Mouse (Mus musculus): ENCODE data around the gene Rer1. TPM values are rescaled to one million over a fixed set of nuclear protein-coding genes. Genes with fewer than 3 reads are reported as not detected.

Gene Rer1
- polyA plus RNA-seq, 1 experiment from 2014 or later, result 157 TPM

GRCm38 (mm10) chr4:155024170-155025010 is 61.8 kb downstream of the Rer1 start:
- no peak overlapping the region for H3K4me2 ChIP-seq (ENCODE audit: low read depth, low read length)
- H3K27me3 ChIP-seq (ENCODE audit: control insufficient read depth, insufficient read depth, low read depth, low read length), result no peaks in the 10 kb centered on the region

More at GRCm38 (mm10) chr4:155024170-155025010, 61.8 kb downstream of the Rer1 start:
- no peak overlapping the region for H3K27ac ChIP-seq (ENCODE audit: low read length)
- H3K9ac ChIP-seq (ENCODE audit: low read length), result no peak overlapping the region
- H3K9me3 ChIP-seq (ENCODE audit: control insufficient read depth, low read length), result no peaks in the 10 kb centered on the region
- no peak for ATAC-seq (ENCODE audit: low read depth)
- no peak overlapping the region for H3K4me3 ChIP-seq (ENCODE audit: low read length)
- WGBS, result 75% methylated on average over 11 of the region's 11 CpGs
- H3K4me1 ChIP-seq (replicated peaks; ENCODE audit: control insufficient read depth, insufficient read depth, low read length), result peaks cover 16% of the 10 kb centered on the region
- H3K36me3 ChIP-seq (ENCODE audit: control insufficient read depth, insufficient read depth, low read length), result no peaks in the 10 kb centered on the region

Other genes with a start within 250 kb of the Rer1 start
- 0.19 and 0.21 TPM in 2 replicates for gene Ttc34, start 248.9 kb downstream of the Rer1 start, polyA plus RNA-seq (2015; fragmentation: Nextera tagmentation; extraction: Ambion mirVana)
- 0.15 and 0.35 TPM in 2 replicates for gene Mmel1, start 216.8 kb downstream of the Rer1 start, polyA plus RNA-seq (2015; fragmentation: Nextera tagmentation; extraction: Ambion mirVana)
- gene Fam213b, start 187.2 kb downstream of the Rer1 start, polyA plus RNA-seq (2015; fragmentation: Nextera tagmentation; extraction: Ambion mirVana), result 31.4 and 34.6 TPM in 2 replicates
- 1.7 and 1.9 TPM in 2 replicates for gene Tnfrsf14, start 157.8 kb downstream of the Rer1 start, polyA plus RNA-seq (2015; fragmentation: Nextera tagmentation; extraction: Ambion mirVana)
- gene Hes5, start 125.5 kb downstream of the Rer1 start, polyA plus RNA-seq (2015; fragmentation: Nextera tagmentation; extraction: Ambion mirVana), result 0.54 and 0.55 TPM in 2 replicates
- 47.3 and 48.4 TPM in 2 replicates for gene Pank4, start 122.3 kb downstream of the Rer1 start, polyA plus RNA-seq (2015; fragmentation: Nextera tagmentation; extraction: Ambion mirVana)
- gene Plch2, start 29.6 kb downstream of the Rer1 start, polyA plus RNA-seq (2015; fragmentation: Nextera tagmentation; extraction: Ambion mirVana), result 11.4 and 14.9 TPM in 2 replicates
- 26.8 and 27.4 TPM in 2 replicates for gene Pex10, start 19.4 kb downstream of the Rer1 start, polyA plus RNA-seq (2015; fragmentation: Nextera tagmentation; extraction: Ambion mirVana)
- 6.3 and 6.9 TPM in 2 replicates for gene Morn1, start 195 bp upstream of the Rer1 start, polyA plus RNA-seq (2015; fragmentation: Nextera tagmentation; extraction: Ambion mirVana)
- gene Ski, start 136.2 kb upstream of the Rer1 start, polyA plus RNA-seq (2015; fragmentation: Nextera tagmentation; extraction: Ambion mirVana), result 15.8 and 16.7 TPM in 2 replicates
- gene Faap20, start 163.4 kb upstream of the Rer1 start, polyA plus RNA-seq (2015; fragmentation: Nextera tagmentation; extraction: Ambion mirVana), result 78.6 and 79.6 TPM in 2 replicates